Mouse (Mus musculus) C2C12 (cell line): ENCODE data around the gene Prkci. TPM values are rescaled to one million over a fixed set of nuclear protein-coding genes. Genes with fewer than 3 reads are reported as not detected.

Experiments
- H3K27me3 ChIP-seq: one replicate; pipeline ENCODE4 v1.6.1; 2011; ENCODE audit not compliant: control insufficient read depth, insufficient read depth, insufficient read length
- H3K36me3 ChIP-seq: one replicate; pipeline ENCODE4 v1.6.1; 2011; ENCODE audit not compliant: control insufficient read depth, insufficient read depth
- H3K4me3 ChIP-seq: one replicate; pipeline ENCODE4 v1.5.1; 2011; ENCODE audit warnings: mild to moderate bottlenecking, control low read depth; ENCODE audit not compliant: poor library complexity, insufficient read depth, severe bottlenecking
- H3K79me2 ChIP-seq: one replicate; pipeline ENCODE4 v1.6.1; 2011; ENCODE audit not compliant: control insufficient read depth, insufficient read depth
- H3K79me3 ChIP-seq: one replicate; pipeline ENCODE4 v1.6.1; 2011; ENCODE audit warnings: low read depth, control low read depth
- H3ac ChIP-seq: one replicate; pipeline ENCODE3; 2011; ENCODE audit warnings: low read depth; ENCODE audit not compliant: control insufficient read depth, insufficient read length
- CEBPB ChIP-seq: IDR thresholded peaks from one replicate; pipeline ENCODE4 v1.6.1; 2011; ENCODE audit warnings: low read depth, mild to moderate bottlenecking, control low read depth, moderate library complexity
- CTCF ChIP-seq: IDR thresholded peaks from one replicate; pipeline ENCODE4 v1.5.1; 2011; ENCODE audit not compliant: control insufficient read depth, insufficient read depth, insufficient read length
- FOSL1 ChIP-seq: IDR thresholded peaks from one replicate; pipeline ENCODE4 v1.8.0; 2011; ENCODE audit warnings: mild to moderate bottlenecking, low read length; ENCODE audit not compliant: poor library complexity, insufficient read depth, severe bottlenecking
- MAX ChIP-seq: IDR thresholded peaks from one replicate; pipeline ENCODE4 v1.6.1; 2011; ENCODE audit warnings: mild to moderate bottlenecking, control low read depth
- MYOD1 ChIP-seq: IDR thresholded peaks from one replicate; pipeline ENCODE4 v1.6.1; 2011; ENCODE audit warnings: low read depth; ENCODE audit not compliant: control insufficient read depth, insufficient read length
- MYOG ChIP-seq: IDR thresholded peaks from one replicate; pipeline ENCODE4 v1.6.1; 2011; ENCODE audit not compliant: control insufficient read depth, insufficient read length; ENCODE audit errors: extremely low read depth
- USF1 ChIP-seq: IDR thresholded peaks from one replicate; pipeline ENCODE4 v1.6.1; 2011; ENCODE audit warnings: low read depth, mild to moderate bottlenecking, control low read depth, moderate library complexity
- polyA plus RNA-seq: library from polyadenylated mRNA; unstranded; fragments of >200 nt; fragmentation: generic; extraction: Trizol; gene quantifications from one replicate; pipeline ENCODE4 v1.2.1, GENCODE M21; 2012; ENCODE audit warnings: missing spikeins

The Prkci gene
- polyA plus RNA-seq, 1 experiment, result 17.5 TPM

DNA sequence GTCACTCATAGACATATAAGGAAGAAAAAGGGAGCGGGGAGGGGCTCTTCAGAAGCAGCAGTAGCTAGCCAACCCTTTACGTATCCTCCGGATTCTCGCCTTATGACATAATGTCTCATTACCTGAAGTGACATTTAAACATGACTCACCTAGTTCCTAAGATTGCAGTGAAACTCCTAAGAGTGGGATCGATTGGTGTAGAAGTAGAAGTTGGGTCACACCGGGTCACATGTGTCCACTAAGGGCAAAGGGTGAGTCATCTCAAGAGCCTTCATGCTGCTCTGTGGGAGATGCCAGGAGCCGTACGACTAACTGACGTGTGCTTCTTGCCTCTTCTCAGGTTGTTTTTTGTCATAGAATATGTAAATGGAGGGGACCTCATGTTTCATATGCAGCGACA is 43.1 kb downstream of the Prkci start:
- H3K79me3 ChIP-seq, result no peaks in the 10 kb centered on the region
- peaks cover 62% of the 10 kb centered on the region for H3K36me3 ChIP-seq

DNA sequence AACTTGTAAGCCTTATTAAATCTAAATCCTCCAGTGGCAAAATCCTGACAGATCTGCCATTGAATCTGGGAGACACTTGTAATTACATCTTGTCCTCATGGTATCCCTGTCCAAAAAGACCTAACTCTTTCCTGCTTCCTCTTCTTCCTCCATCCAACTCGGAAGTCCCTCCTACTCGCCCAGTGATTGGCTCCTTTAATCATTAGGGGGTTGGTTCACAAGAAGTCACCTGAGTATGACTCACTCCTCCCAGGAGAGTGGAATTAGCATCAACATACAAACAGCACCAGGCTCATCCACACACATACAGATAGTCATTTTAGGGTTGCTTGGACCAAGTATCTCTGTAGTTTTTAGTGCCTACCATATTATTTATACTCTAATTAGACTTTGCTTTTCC is 47.4 kb downstream of the Prkci start:
- Histone ChIP-seq H3K4me3 (no peak overlapping the region), H3ac (no peak overlapping the region), H3K79me2 (no peaks in the 10 kb centered on the region), H3K27me3 (no peaks in the 10 kb centered on the region), H3K79me3 (no peaks in the 10 kb centered on the region), H3K36me3 (peaks cover 79% of the 10 kb centered on the region)
- TF ChIP-seq FOSL1, result no peak
- TF ChIP-seq MYOD1, result no peak
- no peak for TF ChIP-seq USF1
- TF ChIP-seq CTCF, result no peak

More for the DNA sequence above, 43.1 kb downstream of the Prkci start:
- no peaks in the 10 kb centered on the region for H3K79me2 ChIP-seq
- no peak overlapping the region for H3ac ChIP-seq
- no peaks in the 10 kb centered on the region for H3K27me3 ChIP-seq
- H3K4me3 ChIP-seq, result no peak overlapping the region
- TF ChIP-seq CEBPB (no peak), FOSL1 (no peak), MYOG (no peak), MAX (no peak), CTCF (no peak), USF1 (no peak), MYOD1 (no peak)

DNA sequence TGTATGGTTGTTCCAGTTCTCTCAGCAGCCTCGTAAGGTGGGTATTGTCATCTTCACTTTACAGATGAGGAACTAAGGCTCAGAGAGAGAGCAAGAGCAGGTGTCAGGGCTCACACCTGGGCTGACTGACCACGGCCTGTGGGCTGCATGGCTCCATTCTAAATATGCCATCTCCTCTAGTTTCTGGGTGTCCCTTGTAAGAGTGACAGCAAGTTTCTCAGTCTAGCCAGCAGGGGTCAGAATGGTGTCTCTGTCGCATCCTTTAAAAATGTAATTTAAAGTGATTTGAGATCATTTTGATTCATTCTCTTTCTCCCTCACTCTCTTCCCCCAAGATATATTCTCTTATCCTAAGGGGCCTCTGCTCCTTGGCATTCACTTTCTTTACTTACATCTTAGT is 51.7 kb downstream of the Prkci start:
- H3K36me3 ChIP-seq, result peaks cover 71% of the 10 kb centered on the region

DNA sequence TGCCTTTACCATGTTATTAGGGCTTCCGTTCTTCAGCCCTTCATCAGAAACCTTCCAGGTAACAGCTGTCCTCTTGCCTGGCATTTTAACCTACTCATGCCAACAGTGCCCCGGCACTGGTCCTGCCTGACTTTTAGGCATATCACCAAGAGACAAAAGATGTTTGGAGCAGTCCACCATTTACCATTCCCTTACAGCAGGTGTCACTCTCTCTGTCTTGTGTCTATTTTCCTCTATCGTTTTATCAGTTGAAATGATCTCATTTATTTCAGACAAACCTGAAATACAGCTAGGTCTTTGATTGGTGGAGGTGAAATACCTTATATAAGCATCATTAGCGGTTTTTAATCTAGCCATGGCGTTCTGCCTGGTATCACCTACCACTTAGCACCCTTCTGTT is 53.5 kb downstream of the Prkci start:
- TF ChIP-seq MYOG (no peak), MAX (no peak), CTCF (no peak), USF1 (no peak), MYOD1 (no peak), FOSL1 (no peak), CEBPB (no peak)
- Histone ChIP-seq H3K79me3 (no peaks in the 10 kb centered on the region), H3K36me3 (peaks cover 60% of the 10 kb centered on the region), H3K27me3 (no peaks in the 10 kb centered on the region), H3ac (no peak overlapping the region), H3K79me2 (no peaks in the 10 kb centered on the region), H3K4me3 (no peak overlapping the region)

More for the DNA sequence above, 51.7 kb downstream of the Prkci start:
- Histone ChIP-seq H3K4me3 (no peak overlapping the region), H3K27me3 (no peaks in the 10 kb centered on the region), H3ac (no peak overlapping the region), H3K79me2 (no peaks in the 10 kb centered on the region), H3K79me3 (no peaks in the 10 kb centered on the region)
- no peak for TF ChIP-seq MYOG
- TF ChIP-seq MAX, result no peak
- TF ChIP-seq FOSL1, result no peak
- no peak for TF ChIP-seq CTCF
- no peak for TF ChIP-seq MYOD1
- TF ChIP-seq USF1, result no peak
- no peak for TF ChIP-seq CEBPB

DNA sequence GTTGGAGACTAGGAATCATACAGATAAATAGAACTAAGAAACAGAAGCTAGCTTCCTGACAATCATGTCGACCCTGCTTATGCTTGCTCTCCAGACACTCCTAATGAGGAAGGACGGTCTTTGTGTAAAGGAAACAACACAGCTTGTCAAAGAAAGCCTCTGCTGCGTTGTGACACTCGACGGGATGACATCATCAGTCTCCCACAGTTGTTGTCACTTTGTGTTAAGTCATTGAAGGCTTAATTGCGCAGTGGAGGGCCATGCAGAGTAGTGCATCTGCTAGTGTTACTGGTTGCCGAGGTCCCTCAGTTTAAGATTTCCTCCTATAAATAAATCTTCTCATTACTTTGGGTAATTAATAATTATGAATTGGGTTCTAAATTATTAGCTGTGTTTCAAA is 54.8 kb downstream of the Prkci start:
- no peak overlapping the region for H3K4me3 ChIP-seq
- H3K79me2 ChIP-seq, result no peaks in the 10 kb centered on the region
- H3K27me3 ChIP-seq, result no peaks in the 10 kb centered on the region
- H3K79me3 ChIP-seq, result no peaks in the 10 kb centered on the region
- H3ac ChIP-seq, result no peak overlapping the region
- TF ChIP-seq USF1 (no peak), MYOG (no peak), MYOD1 (no peak), CEBPB (no peak)
- H3K36me3 ChIP-seq, result peaks cover 54% of the 10 kb centered on the region

DNA sequence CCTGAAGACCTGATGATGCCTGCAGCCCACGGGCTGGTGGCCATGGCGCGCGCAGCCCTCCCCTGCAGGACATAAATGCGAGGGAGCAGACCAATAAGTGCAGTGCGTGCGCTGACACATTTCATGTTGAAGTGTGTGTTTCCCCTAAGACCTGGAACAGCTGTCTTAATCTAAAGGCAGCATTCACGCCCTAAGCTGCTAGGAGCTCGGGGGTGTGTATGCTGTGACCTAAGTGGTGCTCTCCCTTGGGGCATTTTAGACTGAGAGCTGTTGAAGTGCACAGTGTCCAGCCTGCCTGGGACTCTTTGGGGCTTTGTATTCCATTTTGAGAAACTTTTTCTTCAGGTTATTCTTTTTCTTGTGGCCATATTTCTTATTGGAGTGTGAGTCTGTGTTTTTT is 56.2 kb downstream of the Prkci start:
- Histone ChIP-seq H3K79me3 (no peaks in the 10 kb centered on the region), H3ac (no peak overlapping the region), H3K79me2 (no peaks in the 10 kb centered on the region), H3K4me3 (no peak overlapping the region), H3K36me3 (peaks cover 42% of the 10 kb centered on the region), H3K27me3 (no peaks in the 10 kb centered on the region)
- TF ChIP-seq FOSL1, result no peak
- TF ChIP-seq CEBPB, result no peak
- no peak for TF ChIP-seq USF1
- TF ChIP-seq CTCF, result no peak
- no peak for TF ChIP-seq MYOG
- no peak for TF ChIP-seq MAX
- no peak for TF ChIP-seq MYOD1
